Mouse (Mus musculus) right cerebral cortex, adult 18-20 months (tissue): ENCODE measurements around the gene Ada.
A peak's percentile ranks its signal among the peaks of the same experiment; 100 is the strongest.

ENCODE experiments used
- DNase-seq: peaks from one replicate; pipeline ENCODE4 v3.0.0; 2022; ENCODE audit warnings: mixed read lengths

The Ada gene

DNA sequence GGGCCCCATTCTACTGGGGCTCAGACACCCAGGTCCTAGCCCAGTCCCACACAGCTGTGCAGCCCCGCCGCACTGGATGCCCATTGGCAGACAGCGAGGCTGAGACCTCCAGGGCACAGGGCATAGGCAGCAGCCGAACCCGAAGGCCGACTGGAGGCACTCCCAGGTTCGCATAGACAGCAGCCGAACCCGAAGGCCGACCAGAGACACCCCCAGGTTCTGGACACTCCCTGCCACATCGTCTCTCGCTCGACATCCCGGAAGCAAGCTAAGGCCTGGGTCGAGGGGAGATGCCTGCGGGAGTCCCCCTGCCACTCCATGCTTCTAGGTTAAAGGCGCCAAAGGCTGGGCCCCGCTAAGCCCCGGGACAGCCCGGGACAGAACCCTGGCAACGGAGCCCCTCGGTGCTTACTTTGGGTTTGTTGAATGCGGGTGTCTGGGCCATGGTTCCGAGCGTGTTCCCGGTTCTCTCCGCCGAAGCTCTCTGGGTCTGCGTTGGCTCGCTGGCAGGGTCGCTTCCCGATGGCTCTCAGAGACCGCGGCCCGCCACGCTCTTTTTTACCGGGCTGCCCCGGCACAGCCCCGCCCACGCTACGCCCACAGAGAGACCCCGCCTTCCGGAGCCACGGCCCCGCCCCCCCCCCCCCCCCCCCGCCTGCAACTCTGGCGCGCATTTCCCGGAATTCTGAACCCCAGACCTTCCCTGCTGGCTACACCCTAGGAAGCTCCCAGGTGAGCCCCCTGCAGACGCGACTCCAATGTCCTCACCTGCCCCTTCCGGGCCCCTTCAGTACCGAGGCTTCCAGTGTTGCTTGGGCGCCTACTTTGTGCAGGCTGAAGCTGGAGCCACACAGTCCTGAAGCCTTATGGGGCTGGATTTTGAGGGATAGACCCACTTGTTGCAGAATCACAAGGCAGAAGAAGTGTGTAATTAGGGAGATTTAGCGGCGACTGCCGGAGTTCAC, at the start of gene Ada:
Ada (minus strand) TSS at position 593 of the 965 bp plus-strand sequence.
- no peak for DNase-seq

DNA sequence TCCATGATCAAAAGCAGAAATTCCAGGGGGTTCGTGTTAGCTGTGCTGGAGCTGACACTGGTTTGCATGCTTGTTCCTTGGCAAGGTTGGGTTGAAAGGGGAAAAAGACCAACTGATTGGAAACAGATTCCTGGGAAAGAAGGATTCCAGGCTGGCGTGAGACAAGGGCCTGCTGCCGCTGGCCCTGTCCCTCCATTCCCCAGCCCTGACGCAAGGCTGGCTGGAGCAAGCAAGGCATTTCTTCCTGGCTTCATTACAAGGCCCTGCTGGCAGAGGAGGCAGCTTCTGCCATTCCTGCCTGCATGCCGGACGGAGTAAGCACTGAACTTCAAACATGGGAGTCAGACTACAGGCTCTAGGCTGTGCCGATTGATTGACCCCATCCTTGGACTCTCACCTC, 48.4 kb upstream of the Ada start:
- DNase-seq, result no peak

DNA sequence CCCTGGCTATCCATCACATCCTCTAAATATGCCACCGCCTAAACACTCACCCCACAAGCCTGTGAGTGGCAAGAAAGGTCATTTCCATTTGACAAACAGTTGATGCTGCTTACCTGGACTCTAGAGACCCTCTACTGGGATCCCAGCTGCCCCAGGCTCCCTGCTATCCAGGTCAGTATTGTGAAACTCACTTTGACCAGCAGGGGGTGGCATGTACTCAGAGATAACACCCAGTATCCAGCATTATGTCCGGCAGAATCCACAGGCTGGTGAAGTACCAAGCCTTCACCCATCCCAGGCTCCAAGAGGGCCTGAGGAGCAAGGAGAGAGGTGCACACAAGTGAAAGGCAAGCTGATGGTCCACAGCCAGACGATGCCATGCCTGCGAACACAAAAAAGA, 38.4 kb upstream of the Ada start:
- DNase-seq, result peak; percentile 55

DNA sequence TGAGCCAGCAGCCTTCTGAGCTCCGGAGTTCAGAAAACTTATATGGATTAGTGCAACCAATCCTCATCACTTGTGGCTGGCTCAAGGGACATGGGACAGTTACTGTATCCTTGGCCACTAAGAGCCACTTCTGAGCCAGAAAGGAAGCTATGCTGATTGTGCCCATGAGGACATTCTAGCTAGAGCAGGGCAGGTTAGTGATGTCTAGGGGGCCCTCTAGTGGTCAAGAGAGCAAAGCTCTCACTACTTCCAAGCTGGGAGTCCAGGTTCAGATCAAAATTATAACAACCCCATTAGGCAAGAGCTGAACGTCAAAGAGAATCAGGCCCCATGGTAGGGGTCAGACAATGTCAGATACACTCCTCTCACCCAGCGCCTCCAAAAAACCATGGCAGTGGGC, 37.7 kb upstream of the Ada start:
- peak; percentile 41 for DNase-seq

DNA sequence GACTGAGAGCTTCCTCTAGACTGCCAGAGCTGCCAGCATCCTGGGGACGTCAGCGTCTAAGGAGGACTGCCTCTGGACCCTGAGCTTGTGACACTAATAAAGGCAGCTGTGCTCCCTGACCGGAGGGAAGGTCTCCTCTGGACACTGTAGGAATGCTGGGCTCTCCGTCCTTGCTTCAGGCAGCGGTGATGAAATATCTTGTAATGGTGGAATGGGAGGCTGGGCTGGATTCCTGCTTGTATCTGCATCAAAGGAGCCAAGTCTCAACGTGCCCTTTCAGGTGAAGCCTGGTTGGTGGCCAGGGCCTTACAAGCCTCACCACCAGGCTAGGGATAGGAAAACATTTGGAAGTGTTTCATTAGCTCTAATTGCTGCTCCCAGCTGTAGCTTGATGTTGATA, 37.0 kb upstream of the Ada start:
- no peak for DNase-seq

DNA sequence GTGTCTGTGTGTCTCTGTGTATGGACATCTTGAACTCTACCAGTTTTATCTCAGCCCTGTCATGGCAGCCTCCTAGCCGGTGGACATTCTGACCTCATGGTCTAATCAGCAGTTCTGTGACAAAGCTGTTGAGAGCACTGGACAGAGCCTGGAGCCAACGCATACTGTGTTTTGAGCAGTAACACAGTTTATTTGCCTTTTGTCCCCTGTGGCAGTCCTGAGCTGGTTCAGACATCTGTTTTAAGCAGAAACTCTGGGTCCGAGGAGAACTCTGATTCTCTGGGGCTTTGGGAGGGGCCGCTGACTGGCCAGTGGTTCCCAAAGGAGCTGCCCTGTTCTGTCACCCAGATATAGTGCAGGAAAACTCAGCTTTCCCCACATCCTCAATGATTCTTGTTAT, 33.9 kb upstream of the Ada start:
- no peak for DNase-seq

DNA sequence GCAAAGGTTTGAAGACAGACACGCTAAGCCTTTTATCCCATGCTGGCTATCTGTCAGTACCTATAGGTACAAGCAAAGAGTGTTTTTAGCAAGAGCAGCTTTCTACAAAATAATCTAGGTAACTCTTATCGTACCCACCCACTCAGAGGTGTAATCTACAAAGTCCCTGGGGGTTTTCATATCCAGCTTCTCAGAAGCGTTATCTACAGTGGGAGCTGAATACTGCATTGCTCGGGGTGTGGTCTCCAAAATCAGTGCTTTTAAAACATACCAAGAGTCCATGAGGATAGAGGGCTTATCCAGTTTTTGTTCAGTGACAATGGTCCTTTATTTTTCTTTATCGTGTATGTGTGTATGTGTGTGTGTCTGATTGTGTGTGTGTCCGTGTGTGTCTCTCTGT, 33.3 kb upstream of the Ada start:
- DNase-seq, result no peak

DNA sequence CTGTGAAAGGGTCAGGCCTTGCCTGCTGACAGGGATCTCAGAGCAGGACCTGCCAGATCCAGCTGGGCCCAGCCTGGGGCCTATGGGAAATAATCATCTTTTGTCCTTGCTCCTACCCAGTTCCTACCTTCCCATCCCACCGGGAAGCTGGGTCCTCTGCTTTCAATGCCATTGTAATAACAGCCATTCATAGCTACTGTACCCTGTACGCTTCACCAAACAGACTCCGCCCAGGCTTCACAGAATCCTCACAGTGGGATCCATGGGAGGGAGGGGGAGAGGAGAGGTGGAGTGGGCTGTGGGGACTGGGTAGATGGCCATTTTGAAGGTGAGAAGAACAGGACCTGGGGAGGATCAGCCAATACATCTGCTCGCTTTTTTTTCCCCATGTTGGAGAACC, 28.9 kb upstream of the Ada start:
- DNase-seq, result no peak

DNA sequence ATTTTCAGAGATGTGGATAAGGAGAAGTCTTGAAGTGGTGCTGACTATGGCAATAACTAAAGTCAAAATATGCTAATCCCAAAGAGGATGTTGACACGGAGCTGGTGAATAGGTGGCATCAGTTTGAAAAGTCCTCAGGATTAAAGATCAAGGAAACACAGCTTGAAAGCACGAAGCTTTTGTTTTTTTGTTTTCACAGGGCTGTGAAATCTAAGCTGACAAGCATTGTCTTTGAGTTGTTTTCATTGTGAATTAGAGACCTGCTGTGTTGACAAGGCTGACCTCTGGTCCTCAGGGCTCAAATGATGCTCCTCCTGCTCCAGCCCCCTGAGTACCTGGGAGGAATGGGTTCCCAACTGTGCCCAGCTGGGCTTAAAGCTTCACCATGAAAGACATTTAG, 27.0 kb upstream of the Ada start:
- DNase-seq, result no peak

DNA sequence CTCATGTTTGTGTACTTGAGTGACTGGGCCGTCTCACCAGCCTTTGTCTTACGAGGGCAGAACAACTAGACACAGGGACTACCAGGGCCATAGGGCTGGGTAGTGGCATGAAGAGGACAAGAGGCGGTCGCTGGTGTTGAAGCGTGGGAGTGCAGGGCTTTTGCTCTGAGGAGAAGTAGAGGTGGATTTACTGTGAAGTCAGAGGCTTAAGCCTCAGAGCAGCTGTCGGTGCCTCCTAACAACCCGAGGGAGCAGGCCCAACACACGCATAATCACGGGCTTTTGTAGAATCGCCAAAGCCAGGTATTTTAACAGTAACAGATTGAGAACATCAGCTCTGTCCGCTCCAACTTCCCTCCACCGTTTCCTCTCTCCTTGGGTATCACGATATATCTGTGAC, 26.6 kb upstream of the Ada start:
- no peak for DNase-seq

DNA sequence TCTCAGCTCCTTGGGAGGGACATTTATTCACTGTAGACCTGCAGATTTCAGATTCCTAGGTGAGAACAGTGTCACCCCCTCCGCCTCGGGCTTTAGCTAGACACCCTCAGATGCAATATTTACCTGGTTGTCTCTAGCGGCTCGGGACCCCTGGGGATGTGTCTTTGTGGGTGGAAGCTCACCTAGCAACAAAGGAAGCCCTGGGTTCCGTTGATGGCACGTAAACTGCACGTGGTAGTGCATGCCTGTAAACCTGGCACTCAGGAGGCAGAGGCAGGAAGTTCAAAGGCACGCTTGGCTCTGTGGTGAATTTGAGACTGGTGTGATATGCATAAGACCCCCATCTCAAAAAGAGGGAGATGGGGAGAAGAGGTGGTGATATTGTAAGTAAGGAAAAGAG, 20.7 kb upstream of the Ada start:
- DNase-seq, result no peak

DNA sequence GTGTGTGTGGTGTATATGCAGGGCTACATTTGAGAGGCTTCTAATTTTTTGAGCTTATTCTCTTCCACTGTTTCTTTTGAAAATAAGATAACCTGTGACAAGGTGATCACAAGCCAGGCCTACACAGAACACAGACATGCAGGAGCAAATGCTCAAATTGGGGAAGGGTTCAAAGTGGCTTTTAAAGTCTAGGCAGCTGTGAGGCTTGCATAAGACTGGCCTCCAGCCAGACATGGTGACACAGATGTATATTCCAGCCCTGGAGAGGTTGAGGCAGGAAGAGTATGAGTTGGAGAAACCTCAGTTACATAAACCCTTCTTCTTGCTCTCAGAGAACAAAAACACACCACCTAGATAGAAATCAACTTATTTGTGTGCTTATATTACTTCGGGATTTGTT, 16.9 kb upstream of the Ada start:
- no peak for DNase-seq

DNA sequence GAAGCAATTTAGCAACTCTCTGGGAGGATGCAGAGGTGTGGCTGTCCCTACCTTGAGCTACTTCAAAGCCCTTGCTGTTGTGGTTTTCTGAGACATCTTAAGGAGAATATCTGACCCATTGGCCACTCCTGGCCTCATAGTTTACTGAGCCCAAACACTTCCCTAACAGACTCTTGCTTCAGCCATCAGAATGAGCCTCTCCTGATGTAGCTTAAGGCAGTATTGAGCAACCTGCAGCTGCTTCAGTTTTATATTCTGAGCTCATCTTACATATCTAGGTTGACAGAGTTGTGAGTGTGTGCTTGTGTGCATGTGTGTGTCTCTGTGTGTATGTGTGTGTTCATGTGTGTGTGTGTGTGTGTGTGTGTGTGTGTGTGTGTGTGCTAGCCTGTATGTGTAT, 16.2 kb upstream of the Ada start:
- DNase-seq, result no peak

DNA sequence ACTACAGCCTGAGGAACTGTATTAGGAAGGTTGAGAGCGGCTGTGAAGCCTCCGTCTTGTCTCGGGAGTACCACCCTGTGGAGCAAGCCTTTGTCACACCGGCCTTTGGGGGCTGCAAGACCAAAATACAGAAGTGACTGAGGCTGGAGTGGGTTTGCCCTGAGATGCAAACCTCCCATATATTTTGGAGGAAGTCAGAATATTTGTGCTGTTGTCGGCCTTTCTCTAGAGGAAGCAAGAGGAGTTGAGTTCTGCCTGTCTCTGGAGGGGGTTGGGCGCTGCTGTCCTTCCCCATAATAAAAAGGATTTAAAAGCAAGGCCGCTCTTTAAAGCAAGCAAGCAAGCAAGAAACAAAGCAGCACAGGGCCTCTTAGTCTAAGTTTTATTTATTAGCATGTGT, 11.4 kb upstream of the Ada start:
- no peak for DNase-seq

DNA sequence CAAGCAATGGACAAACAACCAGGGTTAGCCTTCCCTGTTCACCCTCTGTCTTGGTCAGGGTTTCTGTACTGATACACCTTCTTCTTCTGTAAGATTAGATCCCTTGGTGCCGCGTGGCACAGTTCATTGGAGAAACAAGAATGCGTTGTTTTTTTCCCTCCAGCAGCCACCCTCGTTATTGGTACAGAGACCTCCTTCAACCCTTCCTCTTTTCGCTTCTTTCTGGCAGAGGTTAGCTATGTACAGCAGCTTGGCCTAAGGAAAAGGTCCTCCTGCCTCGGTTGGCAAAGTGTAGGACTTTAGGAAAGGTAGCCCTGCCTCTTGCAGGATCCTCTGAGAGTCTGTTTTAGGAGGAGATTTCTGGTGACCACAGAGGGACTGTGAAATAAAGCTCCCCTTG, 10.6 kb upstream of the Ada start:
- no peak for DNase-seq

DNA sequence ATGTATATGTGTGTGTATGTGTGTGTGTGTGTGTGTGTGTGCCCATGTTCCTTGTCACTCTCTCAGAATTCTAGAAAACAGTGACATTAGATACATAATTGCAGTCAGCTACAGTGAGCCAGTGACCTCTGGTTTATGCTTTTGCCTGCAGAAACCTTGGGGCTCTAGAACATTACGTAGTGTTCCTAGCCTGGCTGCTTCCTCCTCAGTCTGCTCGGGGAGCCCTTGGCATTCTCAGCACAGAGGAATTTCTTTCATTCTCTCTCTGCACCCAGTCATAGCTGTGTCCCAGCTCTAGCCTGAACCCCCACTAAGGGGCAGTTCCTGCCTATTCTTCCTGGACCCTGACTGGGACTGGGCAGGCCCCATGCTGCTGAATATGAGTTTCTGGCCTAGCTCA, 8.1 kb upstream of the Ada start:
- DNase-seq, result no peak

DNA sequence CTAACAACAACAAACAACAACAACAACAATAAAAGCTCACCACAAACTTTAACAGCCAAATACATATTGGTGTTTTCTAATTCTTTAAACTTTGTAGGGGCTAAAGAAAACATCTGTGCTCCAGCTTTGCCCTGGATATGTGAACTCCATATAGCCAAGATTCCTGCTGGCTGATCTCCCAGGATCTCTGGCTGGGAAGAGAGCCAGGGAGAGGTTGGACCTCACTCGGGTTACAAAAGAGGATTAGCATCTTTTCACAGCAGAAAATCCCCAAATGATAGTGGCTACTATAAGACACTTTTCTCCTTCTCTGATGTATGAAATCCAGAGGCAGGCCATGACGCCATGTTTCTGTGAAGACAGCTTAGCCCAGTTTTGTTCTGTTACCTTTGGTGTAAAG, 6.7 kb upstream of the Ada start:
- DNase-seq, result no peak

DNA sequence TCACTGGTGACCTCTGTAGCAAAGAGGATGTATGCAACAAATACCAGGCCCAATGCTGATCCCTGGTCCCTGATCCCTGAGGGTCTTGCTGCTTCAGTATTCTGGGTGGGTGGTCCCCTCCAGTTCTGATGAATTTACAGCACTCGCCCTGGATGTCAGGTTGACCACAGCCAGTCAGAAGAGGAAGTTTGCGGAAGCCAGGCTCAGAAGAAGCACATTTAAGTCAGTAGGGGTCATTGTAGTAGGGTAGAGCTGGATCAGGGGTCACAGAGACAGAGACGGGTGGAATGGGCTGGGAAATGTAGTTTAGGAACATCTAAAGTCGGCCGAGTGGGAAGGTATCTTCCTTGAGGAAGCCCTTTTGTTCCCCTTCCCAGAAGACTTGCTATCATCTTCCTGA, 4.2 kb upstream of the Ada start:
- DNase-seq, result no peak

DNA sequence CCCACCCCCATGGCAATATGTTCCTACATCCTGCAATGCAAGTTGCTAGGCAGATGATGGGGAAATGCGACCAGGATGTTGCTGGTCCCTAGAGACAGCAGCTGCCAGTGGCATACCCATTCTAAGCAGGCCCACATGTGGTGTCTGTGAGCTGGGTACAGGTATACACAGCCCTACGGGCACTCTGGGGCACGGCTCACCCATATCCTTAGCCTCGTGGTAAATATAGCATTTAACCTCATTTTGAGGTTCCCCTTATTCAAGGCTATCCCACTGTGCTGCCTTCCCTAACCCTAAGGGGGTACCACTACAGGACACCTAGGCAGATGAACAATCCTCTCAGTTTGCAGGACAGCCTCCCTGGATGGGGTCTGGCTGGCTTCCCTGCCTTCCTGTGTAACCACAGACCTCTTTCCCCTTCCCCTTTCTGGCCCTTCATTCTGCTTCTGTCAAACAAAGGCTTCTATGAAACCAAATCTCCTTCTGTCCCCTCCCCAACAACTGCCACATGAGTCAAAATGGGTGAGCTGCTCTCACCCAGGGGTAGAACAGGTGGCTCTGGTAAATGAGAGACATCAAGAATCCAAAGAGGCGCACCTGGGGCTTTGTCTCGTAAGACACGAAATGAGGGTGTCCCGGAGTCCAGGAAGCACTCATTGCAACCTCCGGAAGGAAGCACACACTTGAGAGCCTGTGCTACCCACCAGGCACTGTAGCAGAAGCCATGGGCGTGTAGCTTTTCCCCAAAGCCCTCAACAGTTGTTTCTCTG, 5.1 kb downstream of the Ada start:
- no peak for DNase-seq

DNA sequence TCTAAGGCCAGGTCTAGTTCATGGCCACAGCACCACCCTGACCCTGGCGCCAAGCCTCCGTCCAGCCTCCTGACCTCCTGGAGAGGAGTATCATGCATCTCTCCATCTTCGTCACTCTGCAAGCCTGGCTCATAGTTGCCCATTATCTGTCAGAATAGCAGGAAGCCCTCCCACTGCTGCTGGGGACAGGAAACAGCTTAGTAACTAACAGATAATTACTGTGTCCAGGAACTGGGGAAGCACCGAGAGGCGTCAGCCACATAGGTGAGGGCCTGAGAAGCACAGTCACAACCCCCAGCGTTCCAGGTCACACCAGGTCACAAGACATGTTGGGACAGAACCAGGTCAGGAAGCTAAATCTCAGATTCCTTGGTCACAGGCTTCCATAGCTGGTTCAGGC, 6.7 kb downstream of the Ada start:
- no peak for DNase-seq

DNA sequence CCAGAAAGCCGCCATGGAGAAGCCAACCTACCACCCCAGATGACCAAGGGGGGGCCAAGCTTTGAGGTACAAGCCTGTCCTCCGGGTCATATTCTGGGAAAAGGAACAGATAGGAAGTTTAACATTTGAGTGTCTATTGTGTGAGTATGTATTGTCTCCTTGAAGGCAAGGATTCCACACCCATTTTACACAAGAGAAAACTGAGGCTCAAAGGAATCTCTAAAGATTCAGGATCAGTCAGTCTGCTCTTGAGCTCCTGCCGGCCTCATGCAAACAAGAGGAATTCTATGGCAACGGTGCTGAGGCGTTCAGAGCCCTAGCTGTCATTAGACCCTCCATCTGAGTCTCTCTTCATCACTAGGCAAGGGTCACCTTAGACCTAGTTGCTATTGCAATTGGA, 7.4 kb downstream of the Ada start:
- DNase-seq, result no peak

DNA sequence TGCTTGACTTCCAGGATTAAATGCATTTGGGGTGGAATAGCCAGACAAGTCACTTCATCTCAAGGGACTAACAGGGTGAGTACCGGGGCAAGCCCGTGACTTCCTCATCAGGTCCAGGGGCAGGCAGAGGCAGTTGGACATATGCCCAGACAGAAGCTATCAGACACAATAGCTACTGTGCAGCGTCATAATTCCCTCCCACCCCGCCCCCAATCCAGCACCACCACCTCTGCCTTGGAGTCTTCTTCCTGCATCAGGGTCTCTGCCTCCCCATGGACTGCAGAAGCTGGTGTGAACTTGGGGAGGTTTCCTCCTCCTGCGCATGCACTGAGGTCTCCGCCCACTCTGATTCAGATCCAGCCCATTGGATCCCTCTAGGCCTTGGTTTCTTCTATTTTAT, 14.1 kb downstream of the Ada start:
- DNase-seq, result no peak

DNA sequence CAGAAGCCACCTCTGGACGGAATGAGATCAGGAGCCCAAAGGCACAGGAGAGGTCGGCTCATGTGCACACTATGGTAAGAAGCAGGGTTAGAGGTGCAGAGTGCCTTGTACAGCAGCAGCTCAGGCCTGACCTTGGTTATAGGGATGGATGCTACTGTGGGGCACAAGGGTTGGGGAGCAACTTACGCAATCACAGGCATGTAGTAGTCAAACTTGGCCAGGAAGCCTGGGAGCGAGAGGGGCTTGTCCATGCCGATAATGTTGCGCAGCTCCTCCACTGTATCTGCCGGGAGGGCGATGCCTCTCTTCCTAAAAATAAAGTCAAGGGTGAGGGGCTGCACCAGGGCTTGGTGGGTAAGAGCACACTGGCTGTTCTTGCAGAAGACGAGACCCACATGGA, 14.9 kb downstream of the Ada start:
- no peak for DNase-seq

DNA sequence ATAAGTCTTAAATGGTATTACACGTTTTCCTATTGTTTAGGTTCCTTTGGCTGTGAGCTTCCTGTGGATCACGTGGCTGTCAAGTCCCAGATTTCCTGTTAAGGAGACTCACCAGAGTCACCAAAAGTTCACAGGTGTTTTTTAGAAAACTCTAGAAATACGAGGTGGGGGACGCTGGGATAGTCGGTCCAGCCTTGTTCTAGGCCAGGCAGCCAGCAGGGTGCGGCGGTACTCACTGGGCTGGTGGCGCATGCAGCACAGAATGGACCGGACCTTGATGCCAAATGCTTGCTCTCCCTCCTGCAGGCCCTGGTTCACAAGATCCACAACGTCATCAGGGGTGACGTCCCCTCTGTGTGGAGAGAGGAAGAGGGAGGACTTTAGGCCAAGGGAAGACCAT, 18.0 kb downstream of the Ada start:
- DNase-seq, result no peak
